Mouse (Mus musculus) liver, embryonic 14.5 days (tissue): ENCODE data around the gene Capn11.

Source experiments
- CTCF ChIP-seq: IDR thresholded peaks from 2 replicates; pipeline ENCODE4 v1.5.1; 2016; ENCODE audit warnings: antibody characterized with exemption, low read depth, control low read depth
- EP300 ChIP-seq: IDR thresholded peaks from 2 replicates; pipeline ENCODE4 v1.6.1; 2016; ENCODE audit warnings: antibody characterized with exemption, low read depth

DNA sequence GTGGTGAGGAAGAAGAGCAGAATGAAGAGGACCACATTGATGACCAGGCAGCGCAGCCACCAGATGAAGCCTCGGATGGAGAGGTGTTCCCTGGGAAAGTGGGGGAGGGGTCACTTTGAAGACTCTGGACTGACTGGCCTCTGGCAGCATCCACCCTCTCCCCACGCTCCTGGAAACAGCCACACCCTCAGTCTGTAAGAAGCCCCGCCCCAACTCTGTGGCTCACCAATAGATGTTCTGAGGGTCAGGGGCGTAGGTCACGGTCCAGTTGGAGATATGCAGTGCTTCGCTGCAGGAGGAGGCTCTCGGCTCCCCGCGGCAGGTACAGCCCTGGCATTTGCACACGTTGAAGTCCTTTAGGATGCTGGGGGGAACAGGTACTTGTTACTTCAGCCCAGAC lies 7.0 kb upstream of the Capn11 start:
- no peak for TF ChIP-seq CTCF
- TF ChIP-seq EP300: no peak
